Mouse (Mus musculus): Measurements from ENCODE around the gene Rab35. TPM values are rescaled to one million over a fixed set of nuclear protein-coding genes. Genes with fewer than 3 reads are reported as not detected.

Gene Rab35
- 10 to 100 TPM; 54.0 to 57.2 TPM for total RNA-seq (2021)
- long read RNA-seq, experiment 1, transcript Rab35-201 (6 exons, 2,820 nt), result major isoform, 22 of 37 reads
- long read RNA-seq, experiment 1, partial matches to known transcripts, result 10 of 37 reads
- long read RNA-seq, experiment 1, other reads (novel, unspliced or antisense), result 5 of 37 reads
- long read RNA-seq, experiment 2, transcript Rab35-201 (6 exons, 2,820 nt), result major isoform, 14 of 18 reads
- long read RNA-seq, experiment 2, partial matches to known transcripts, result 3 of 18 reads
- long read RNA-seq, experiment 2, other reads (novel, unspliced or antisense), result 1 of 18 reads

DNA sequence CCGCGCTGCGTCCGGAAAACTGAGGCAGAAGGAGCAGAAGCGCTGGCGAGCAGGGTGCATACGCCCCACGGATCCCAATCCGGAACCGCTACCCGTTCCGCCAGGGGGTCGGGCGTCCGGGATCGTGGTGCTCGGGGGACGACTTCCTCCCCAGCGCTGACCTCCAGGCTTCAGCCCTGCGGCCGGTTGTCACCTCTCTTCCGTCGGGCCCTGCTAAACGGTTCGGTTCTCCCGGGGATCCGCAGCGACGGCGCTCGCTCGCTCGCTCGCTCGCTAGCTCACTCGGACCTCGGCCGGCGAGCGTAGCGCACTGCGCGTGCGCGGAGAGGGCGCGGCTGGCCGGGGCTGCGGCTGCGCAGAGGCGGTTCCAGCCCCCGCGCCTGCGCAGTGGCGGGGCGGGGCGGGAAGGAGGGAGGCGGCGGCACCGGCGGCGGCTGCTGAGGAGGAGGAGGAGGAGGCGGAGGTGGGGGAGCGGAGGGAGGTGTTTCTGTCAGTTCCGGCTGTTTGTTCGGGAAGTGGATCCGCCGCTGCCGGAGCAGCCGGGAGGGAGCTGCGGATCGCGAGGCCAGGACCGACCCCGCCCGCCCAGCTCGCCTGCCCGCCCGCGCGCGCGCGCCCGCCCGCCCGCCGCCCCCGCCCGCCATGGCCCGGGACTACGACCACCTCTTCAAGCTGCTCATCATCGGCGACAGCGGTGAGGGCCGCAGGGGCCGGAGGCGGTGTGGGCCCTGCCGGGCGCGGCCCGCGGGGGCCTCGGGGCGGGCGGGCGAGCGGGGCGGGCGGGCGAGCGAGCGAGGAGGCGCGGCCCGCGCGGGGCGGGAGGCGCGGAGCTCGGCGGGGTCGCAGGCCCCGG, at the start of gene Rab35:
Rab35 (plus strand) TSS at position 404 of the 853 bp plus-strand sequence.
- peak; percentile 98 for DNase-seq

DNA sequence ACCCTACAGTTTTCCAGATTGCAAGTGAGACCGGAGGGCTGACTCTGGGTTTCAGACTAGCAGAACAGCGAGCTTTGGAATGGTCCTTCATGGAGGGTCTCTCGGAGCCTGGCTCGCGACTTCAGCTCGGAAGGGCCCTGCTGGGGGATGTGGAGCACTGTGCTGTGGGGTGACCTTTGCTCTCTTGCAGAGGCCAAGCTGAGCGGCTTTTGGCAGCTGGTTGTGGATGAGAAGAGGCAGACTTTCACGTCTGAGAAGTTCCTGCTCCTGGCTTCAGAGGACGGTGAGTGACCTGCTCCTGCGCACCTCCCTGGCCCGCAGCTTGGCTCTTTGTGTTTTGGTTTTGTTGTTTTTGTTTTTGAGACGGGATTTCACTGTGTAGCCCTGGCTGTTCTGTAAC, 46.1 kb upstream of the Rab35 start:
- no peak for DNase-seq

DNA sequence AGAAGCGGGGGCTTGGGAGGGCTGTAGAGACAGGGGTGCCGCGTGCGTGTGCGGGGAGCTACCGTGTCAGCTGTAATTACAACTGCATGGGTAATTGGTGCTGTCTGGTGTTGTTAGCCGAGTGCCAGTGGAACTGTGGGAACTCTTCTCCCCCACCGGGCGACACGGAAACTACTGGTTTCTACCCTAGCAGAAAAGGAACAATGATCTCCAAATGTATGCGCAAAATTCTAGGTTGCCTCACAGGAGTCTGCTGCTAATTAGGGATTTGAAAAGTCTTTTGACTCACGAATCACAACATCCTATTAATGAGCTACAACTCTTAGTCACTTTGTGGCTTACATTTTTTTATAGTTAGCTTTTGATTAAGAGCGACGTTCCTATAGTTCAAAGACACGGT, 45.5 kb upstream of the Rab35 start:
- no peak for DNase-seq

DNA sequence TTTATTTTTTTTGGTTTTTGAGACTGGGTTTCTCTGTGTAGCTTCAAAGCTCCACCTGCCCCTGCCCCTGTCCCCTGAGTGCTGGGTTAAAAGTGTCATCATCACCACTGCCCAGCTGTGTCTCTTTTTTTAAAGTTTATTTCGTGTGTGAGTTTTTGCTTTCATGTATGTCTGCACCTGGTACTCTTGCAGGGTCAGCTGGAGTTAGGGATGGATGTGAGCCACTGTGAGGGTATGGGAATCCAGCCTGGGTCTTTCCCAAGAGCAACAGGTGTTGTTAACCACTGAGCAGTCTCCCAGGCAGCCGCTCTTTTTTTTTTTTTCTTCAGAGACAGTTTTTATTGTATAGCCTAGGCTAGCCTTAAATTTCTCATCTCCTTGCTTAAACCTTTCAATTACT, 44.9 kb upstream of the Rab35 start:
- no peak for DNase-seq

DNA sequence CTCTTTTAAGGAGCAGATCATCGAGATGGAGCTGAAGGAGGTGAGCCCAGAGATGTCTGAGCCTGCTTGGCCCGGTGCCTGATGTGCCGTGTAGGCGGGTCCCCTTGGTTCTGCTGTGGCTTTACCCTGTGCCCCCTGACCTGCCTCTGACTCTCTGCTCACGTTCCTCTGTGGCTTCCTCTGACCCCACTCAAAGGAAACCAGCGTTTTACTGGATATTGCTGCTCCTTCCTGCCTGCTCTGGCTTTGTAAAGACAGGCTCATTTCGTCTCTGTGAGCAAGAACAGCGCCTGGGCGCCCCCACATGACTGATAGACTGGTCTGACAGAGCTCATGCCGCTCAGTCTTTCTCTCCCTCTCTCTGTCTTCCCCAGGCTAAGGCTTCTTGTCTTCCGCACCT, 40.7 kb upstream of the Rab35 start:
- DNase-seq, result no peak

DNA sequence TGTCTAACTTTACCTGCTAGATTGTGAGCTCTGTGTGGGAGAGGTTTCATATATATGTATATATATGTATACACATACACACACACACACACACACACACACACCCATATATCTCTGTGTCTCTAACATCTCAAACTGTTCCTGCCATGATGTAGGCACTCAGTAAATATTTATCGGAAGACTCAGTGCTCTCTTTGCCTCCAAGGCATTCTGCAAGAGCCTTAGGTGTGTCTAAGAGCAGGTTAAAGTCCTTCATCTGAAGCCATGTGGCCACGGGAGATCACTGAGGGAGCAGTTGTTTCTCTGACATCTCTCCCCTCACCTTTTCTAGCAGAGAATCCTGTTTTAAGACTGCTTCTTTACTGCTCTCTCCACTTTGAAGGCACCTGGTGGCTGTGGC, 40.2 kb upstream of the Rab35 start:
- no peak for DNase-seq

DNA sequence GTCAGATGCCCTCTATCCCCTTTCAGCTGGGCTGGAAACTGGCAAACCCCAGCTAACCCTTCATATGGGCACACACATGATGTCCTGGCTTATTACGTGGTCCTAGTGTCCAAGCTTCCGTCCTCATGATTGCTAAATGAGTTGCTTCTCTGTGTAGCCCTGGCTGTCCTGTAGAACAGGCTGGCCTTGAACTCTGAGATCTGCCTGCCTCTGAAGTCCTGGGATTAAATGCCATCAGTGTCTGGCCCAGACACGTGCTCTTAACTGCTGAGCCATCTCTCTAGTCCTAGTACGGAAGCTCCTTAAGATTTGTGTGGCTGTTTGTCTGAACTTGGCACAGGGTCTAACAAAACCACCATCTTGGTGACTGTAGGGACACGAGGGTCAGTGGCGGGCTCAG, 28.1 kb upstream of the Rab35 start:
- no peak for DNase-seq

DNA sequence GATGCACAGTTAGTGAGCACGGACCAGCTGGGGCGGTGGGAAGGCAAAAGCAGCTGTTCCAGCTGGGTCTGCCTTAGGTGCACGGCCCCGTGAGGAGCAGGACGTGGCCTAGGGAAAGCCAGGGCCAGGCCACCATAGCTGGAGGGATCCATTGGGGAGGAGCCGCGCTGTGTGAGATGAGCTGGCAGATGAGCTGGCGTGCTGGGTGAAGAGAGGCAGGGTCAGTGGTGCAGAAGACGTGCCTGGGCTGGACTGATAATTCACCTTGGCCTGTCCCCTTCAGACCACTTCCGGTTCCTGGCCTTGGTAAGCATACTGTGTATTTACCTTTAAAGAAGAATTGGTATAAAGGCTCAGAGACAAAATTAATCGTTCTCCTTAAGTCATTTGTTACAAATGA, 20.1 kb upstream of the Rab35 start:
- DNase-seq, result no peak

DNA sequence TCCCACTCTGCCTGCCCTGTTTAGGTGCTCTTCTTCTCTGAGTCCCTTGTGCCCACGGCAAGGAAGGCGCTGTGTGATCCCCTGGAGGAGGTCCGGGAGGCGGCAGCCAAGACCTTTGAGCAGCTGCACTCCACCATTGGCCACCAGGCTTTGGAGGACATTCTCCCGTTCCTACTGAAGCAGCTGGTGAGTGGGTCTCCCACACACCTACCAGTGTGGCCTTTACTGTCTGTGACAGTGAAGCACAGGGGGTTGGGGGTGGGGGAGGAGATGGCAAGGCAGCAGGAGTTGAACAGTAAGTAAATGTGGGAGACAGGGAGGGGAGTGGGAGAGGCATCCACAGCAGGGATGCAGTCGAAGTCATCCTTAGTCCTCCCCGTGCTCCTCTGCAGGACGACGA, 18.4 kb upstream of the Rab35 start:
- no peak for DNase-seq

DNA sequence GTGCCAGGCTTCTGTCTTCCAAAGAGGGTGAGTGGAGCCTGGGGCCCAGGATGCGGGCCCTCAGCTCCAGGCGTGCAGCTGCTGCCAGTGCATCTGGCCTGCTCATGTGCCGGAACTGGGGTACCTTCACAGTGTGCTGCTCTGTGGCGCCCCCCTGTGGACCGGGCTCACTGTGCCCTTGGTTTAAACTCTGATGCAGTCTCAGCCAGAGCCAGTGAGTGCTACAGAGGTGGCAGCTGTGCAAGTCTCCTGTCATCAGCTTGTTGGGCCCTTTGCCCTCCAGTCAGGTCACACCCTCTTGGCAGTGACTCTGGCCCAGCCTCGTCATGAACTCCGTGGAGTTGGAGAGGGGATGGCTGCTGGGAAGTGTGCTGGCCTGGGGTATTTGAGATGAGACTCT, 16.8 kb upstream of the Rab35 start:
- DNase-seq, result peak; percentile 79

DNA sequence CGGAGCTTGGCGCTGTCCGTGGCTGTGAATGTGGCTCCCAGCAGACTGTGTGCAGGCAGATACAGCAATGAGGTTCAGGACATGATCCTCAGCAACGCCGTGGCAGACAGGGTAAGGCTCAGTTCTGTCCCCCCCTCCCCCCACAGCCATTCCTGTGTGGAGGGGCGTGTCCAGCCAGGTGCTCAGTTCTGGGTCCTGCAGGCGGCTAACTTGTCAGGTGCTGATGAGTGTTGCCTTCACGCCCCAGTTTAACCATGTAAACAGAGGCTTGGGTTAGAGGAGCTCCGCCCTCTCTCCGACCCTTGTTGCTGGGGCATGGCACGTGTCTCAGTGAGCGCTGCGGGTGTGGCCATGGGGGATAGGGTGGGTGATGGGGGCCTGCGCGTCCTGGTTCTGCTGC, 12.0 kb upstream of the Rab35 start:
- no peak for DNase-seq

DNA sequence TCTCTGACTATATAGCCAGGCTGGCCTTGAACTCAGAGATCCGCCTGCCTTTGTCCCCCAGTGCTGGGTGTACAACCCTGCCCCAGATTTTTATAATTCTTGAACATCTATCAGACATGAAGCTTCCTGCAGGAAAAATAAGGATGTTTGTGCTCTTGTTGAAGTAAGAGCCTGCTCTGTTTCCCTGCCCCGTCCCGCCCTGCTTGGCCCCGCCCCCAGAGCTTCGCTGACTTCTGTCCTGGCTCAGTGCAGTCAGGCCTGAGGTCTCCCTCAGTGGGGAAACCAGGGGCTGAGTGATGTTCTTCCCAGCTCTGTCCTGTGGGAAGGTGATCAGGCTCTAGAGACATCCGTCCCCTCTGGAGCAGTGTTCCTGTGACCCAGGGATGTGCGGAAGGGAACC, 9.0 kb upstream of the Rab35 start:
- DNase-seq, result no peak

DNA sequence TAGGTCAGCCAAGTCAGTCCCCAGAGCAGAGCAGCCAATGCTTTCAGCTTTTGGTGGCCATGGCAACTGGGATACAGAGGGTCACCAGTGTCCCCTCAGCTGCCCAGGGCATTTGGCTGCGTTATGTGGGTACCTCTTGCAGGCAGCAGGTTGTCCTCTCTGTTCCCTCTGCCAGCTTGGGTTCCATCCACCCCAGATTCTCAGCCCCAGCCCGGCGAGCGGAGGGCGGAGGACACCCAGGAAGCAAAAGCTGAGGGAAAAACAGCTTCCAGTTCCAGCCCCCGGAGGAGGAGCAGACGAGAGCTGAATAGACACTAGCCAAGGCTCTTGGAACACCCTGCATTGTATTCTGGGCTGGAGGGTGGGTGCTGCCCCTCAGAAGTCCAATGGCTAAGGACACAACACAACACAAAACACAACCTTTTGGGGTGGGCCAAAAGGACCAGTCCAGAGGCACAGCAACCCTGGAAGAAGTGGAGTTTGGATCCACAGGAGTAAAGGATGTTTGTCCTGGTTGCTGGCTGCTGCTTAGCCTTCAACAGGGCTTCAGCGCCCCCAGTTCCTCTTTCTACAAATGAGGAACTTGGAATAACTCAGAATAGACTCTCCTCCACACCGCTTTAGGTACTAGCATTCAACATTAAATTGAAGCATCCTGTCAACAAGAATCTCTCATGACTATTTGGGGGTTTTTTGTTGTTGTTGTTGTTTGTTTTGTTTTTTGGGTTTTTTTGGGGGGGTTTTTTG, 7.8 kb upstream of the Rab35 start:
- DNase-seq, result no peak

DNA sequence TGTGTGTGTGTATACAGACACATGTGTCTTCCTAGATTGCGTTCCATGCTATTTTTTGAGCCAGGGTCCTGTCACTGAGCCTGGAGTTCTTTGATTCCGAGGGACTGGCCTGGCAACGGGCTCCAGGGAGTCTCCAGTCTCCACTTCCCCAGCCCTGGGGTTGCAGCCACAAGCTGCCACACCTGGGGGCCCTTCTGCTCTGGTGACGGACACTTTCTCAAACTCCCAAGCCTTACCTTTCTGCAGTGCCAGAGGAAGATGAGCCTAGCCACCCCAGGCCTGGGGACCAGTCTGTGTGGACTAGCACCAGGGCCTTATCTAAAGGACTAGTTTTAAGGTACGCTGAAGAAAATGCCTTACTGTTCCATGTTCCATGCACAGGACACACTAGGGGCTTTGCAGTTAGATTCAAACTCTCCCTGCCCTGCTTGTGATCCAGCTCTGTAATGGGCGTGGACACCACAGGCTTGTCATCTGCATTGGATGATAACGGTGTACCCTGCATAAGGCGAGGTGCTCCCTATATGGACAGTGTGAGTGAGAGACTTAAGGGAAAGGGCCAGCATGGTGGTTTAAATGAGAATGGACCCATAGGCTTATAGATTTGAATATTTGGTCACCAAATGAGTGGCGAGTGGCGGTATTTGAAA, 5.3 kb upstream of the Rab35 start:
- DNase-seq, result no peak

DNA sequence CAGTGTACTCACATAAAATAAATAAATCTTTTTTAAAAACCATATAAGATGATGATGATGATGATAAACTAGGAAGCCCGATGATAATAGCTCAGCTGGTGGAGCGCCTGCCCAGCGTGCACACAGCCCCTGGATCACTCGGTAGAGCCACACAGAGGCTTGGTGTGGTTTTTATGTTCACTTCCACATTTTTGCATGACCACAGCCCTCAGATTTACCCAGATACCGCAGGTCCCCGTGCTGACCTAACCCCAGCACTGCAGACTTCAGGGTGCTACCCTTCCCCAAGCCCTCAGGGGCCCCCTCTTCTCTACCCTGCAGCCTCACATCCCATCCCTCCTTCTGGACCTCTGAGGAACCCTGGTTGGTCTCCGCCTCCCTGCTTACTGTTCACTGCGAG, 3.6 kb upstream of the Rab35 start:
- DNase-seq, result no peak

DNA sequence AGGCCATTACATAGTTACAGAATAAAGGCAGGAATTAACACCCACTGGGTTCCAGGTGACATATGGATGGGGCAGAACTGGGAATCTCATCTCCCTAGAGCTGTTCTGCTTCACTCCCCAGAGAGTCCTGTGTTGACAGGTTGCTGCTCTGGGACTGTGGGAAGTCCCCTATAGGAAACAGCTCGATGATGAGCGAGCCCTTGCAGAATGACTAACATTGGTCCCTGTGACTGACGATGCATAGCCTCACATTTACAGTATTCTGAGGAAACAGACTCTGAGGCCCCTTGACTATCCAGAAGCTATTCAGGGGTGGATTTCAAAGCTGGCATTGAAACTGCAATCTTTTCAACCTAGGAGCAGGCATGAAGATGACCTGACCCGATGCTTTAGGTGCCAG, 2.0 kb upstream of the Rab35 start:
- no peak for DNase-seq

DNA sequence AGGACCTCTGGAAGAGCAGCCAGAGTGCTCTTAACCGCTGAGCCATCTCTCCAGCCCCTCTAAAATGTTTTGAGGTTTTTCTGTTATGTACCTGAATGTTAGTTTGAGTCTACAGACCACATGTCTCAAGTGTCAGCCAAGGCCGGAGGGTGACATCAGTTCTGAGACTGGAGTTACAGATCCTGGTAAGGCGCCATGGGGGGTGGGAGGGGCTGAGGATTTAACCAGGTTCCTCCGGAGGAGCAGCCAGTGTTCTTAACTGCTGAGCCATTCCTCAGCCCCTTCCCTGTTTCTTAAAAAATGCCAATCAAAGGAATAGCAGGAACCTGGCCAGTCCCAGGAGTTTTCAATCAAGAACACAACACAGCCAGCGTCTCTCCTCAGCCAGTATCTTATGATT, 1.4 kb upstream of the Rab35 start:
- no peak for DNase-seq

DNA sequence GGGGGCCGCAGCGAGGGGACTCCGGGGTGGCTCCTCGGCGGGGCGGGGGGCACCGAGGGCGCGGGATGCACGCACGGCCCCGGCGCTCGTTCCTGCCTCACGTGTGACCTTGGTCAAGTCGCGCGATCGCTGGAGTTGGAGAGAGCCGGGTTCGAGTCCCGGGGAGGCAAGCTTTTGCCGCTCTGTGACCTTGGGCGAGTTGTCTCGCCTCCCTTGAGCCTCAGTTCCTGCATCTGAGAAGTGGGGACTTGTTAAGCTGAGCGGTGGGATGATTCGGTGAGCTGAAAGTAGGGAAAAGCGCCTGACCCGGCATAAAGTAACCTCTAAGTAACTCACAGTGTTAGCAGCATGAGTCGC, 628 bp downstream of the Rab35 start:
- DNase-seq, result peak; percentile 62

DNA sequence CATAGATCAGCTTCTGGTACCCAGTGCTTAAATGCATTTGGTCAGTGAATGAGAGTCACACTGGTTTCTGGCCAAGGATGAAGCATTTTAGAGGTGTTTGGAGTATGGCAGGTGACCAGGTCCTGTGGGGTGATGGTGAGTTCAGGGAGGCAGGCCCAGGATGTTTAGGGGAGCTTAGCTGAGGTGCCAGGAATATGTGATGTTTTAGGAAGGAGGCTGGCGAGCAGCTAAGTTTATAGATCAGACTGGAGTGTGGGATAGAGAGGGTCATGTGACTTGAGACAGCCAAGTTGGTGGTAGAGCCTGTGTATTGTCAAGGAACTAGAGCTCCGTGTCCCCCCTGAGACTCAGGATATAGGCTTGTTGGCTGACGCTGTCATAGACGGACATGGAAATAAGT, 1.4 kb downstream of the Rab35 start:
- no peak for DNase-seq

DNA sequence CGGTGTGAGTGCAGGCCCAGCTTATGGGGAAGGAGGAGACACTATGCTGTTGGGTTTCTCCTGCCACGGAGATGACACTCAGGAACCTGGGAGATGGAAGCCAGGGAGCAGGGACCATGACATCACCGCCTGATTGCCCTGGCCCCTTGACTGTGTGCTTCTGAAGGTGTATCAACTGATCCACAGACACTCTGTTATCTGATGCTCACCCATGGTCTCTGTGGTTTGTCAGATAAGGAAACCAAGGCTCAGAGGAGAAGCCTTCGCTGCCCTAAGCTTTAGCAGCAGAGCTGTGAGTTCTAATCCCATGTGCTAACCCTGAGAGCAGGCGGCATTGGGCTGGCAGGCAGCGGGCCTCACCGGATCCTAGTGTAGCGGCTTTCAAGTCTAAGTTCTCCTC, 2.3 kb downstream of the Rab35 start:
- no peak for DNase-seq

DNA sequence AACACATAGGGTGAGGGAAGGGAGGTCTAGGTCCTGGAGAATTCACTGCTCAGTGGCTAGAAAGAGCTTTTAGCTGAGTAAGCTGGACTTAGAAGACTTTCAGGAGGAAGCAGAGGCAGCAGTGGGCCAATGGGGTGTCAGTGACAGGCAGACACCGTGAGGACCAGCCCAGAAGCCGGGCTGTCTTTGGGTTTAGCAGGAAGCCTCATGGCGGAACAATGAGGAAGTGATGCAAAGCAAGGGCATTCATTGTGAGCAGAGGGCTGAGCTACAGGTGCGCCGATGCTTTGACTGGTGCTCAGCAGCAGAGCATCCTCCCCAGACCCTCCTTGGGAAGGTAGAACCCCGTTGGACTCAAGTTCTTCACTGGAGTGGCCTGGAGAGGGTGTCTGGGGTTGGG, 3.8 kb downstream of the Rab35 start:
- DNase-seq, result no peak

DNA sequence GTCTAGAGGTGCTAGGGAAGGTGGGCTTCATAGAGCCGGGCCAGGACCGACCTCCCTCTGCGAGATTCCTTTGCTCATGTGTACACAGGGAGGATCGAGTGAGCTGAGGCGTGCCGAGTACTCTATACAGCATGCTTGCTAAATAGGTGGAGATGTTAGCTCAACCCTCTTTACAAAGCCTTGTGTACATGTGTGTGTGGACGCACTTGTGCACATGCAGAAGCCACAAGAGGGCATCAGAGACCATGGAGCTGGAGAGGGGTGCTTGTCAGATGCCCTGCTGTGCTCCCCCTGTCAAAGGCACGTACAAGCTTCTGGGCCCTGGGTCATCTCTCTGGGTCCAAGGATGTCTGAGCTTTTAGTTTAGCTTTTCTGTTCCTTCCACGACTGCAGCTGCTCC, 12.5 kb downstream of the Rab35 start:
- DNase-seq, result no peak

DNA sequence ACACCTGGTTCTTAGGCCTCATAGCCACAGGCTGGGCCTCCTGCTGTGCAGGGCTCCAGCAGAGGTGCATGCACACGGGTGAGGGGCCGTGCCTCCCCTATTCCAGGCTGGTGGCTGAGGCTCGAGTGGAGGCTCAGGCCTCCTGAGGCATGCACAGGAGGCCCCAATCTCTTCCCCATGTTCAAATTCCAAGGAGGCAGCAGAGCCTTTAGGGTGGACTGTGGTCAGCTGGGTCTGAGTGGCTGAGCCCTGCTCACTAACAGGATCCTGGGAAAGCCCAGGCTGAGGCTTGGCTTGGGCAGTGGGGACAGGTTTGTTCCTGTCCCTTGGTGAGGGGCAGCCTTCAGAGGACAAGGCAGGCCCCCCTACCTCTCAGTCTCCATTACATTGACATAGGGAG, 17.2 kb downstream of the Rab35 start:
- no peak for DNase-seq
